Mouse (Mus musculus): ENCODE data around the gene Tanc2. TPM values are rescaled to one million over a fixed set of nuclear protein-coding genes. Genes with fewer than 3 reads are reported as not detected.

The Tanc2 gene
- polyA plus RNA-seq, 1 experiment from 2014 or later = 24.1 TPM

- Histone ChIP-seq H3K4me3 (ENCODE audit: control insufficient read depth in 1 of 2, insufficient read depth in 1 of 2, low read depth in 1 of 2, low read length in 2 of 2) (no peak overlapping the region), H3K9me3 (ENCODE audit: control insufficient read depth, low read length) (no peaks in the 10 kb centered on the region), H3K9ac (ENCODE audit: low read length) (no peak overlapping the region), H3K36me3 (ENCODE audit: control insufficient read depth, insufficient read depth, low read length) (no peaks in the 10 kb centered on the region), H3K27ac (replicated peaks in 1 of 2; ENCODE audit: control insufficient read depth in 1 of 2, insufficient read depth in 1 of 2, low read depth in 2 of 2, low read length in 2 of 2) (no peak overlapping the region), H3K4me1 (ENCODE audit: control insufficient read depth in 2 of 2, insufficient read depth in 2 of 2, low read length in 2 of 2) (no peaks in the 10 kb centered on the region), H3K27me3 (ENCODE audit: control insufficient read depth, insufficient read depth, low read length) (no peaks in the 10 kb centered on the region), H3K4me2 (ENCODE audit: low read length) (no peak overlapping the region)
- ATAC-seq (ENCODE audit: insufficient number of reproducible peaks, insufficient read depth, low FRiP score, low read depth) = no peak
- 93% methylated on average over 2 of the region's 2 CpGs for WGBS
Observed at GRCm38 (mm10) chr11:105648026-105648425, 58.2 kb downstream of the Tanc2 start.

DNA sequence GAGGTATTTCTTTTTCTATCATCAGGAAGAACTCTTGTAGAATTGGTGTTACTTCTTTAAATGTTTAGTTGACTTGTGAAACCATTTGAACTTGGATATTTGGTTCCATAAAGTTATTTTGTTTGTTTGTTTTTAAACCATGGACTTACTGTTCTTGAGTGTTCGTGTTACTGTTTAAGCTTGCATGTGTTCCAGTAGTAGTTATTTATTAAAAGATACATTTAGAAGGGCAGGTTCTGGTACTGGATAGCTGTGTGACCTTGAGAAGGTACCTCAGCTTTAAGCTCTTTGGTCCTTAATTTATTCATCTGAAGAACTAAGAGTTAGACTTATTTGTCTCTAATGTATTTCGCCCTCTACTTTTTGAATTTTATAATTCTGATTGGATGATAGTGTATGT lies 64.8 kb downstream of the Tanc2 start:
- Histone ChIP-seq H3K4me3 (ENCODE audit: control insufficient read depth in 1 of 2, insufficient read depth in 1 of 2, low read depth in 1 of 2, low read length in 2 of 2) (no peak overlapping the region), H3K4me1 (ENCODE audit: control insufficient read depth in 2 of 2, insufficient read depth in 2 of 2, low read length in 2 of 2) (peaks cover 0 to 3% of the 10 kb centered on the region in 2 experiments; a peak in 1 of 4 replicates), H3K36me3 (ENCODE audit: control insufficient read depth, insufficient read depth, low read length) (no peaks in the 10 kb centered on the region), H3K27ac (replicated peaks in 1 of 2; ENCODE audit: control insufficient read depth in 1 of 2, insufficient read depth in 1 of 2, low read depth in 2 of 2, low read length in 2 of 2) (no peak overlapping the region), H3K4me2 (ENCODE audit: low read length) (no peak overlapping the region), H3K27me3 (ENCODE audit: control insufficient read depth, insufficient read depth, low read length) (no peaks in the 10 kb centered on the region), H3K9ac (ENCODE audit: low read length) (no peak overlapping the region), H3K9me3 (ENCODE audit: control insufficient read depth, low read length) (no peaks in the 10 kb centered on the region)
- ATAC-seq (ENCODE audit: insufficient number of reproducible peaks, insufficient read depth, low FRiP score, low read depth) = no peak
- 86% methylated on average over 2 of the region's 2 CpGs for WGBS

DNA sequence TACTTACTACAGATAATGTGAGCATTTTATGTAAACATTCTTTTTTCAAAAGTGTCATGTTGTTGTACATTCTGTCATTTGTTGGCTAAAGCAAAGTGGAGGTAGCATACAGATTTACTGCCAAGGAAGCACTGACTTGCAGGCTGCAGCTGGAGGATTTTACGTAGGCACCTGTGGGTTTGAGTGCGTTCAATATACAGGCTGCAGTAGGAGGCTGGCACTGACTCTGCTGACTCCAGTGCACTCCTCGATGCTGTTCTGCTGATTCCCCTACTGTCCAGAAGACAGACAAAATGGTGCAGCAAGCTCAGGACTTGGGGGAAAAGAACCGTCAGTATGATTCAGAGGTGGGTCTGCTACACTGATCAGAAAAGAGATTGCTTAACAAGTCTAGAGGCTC lies 65.5 kb downstream of the Tanc2 start:
- H3K9me3 ChIP-seq (ENCODE audit: control insufficient read depth, low read length) = no peaks in the 10 kb centered on the region
- H3K4me2 ChIP-seq (ENCODE audit: low read length) = no peak overlapping the region
- no peak overlapping the region for H3K9ac ChIP-seq (ENCODE audit: low read length)
- H3K36me3 ChIP-seq (ENCODE audit: control insufficient read depth, insufficient read depth, low read length) = no peaks in the 10 kb centered on the region
- ATAC-seq (ENCODE audit: insufficient number of reproducible peaks, insufficient read depth, low FRiP score, low read depth) = no peak
- H3K27ac ChIP-seq (replicated peaks in 1 of 2; ENCODE audit: control insufficient read depth in 1 of 2, insufficient read depth in 1 of 2, low read depth in 2 of 2, low read length in 2 of 2) = no peak overlapping the region
- no peaks in the 10 kb centered on the region for H3K27me3 ChIP-seq (ENCODE audit: control insufficient read depth, insufficient read depth, low read length)
- WGBS = 73% methylated on average over 4 of the region's 4 CpGs
- peaks cover 2 to 3% of the 10 kb centered on the region in 2 experiments; a peak in 2 of 4 replicates for H3K4me1 ChIP-seq (ENCODE audit: control insufficient read depth in 2 of 2, insufficient read depth in 2 of 2, low read length in 2 of 2)
- H3K4me3 ChIP-seq (ENCODE audit: control insufficient read depth in 1 of 2, insufficient read depth in 1 of 2, low read depth in 1 of 2, low read length in 2 of 2) = no peak overlapping the region

- WGBS = 93% methylated on average over 1 of the region's 1 CpGs
- ATAC-seq (ENCODE audit: insufficient number of reproducible peaks, insufficient read depth, low FRiP score, low read depth) = no peak
Observed at GRCm38 (mm10) chr11:105667879-105668278, 78.1 kb downstream of the Tanc2 start.

GRCm38 (mm10) chr11:105678996-105679395 lies 89.2 kb downstream of the Tanc2 start:
- ATAC-seq (ENCODE audit: insufficient number of reproducible peaks, insufficient read depth, low FRiP score, low read depth) = no peak
- WGBS = 88% methylated on average over 1 of the region's 1 CpGs
- H3K4me1 ChIP-seq (ENCODE audit: control insufficient read depth in 2 of 2, insufficient read depth in 2 of 2, low read length in 2 of 2) = no peaks in the 10 kb centered on the region
- H3K9ac ChIP-seq (ENCODE audit: low read length) = no peak overlapping the region
- H3K27ac ChIP-seq (replicated peaks in 1 of 2; ENCODE audit: control insufficient read depth in 1 of 2, insufficient read depth in 1 of 2, low read depth in 2 of 2, low read length in 2 of 2) = no peak overlapping the region
- H3K36me3 ChIP-seq (ENCODE audit: control insufficient read depth, insufficient read depth, low read length) = no peaks in the 10 kb centered on the region
- no peak overlapping the region for H3K4me2 ChIP-seq (ENCODE audit: low read length)
- no peaks in the 10 kb centered on the region for H3K27me3 ChIP-seq (ENCODE audit: control insufficient read depth, insufficient read depth, low read length)
- H3K9me3 ChIP-seq (ENCODE audit: control insufficient read depth, low read length) = peaks cover 3% of the 10 kb centered on the region; the same call in 1 of the 2 replicates
- no peak overlapping the region for H3K4me3 ChIP-seq (ENCODE audit: control insufficient read depth in 1 of 2, insufficient read depth in 1 of 2, low read depth in 1 of 2, low read length in 2 of 2)

More at GRCm38 (mm10) chr11:105667879-105668278, 78.1 kb downstream of the Tanc2 start:
- no peaks in the 10 kb centered on the region for H3K9me3 ChIP-seq (ENCODE audit: control insufficient read depth, low read length)
- no peaks in the 10 kb centered on the region for H3K36me3 ChIP-seq (ENCODE audit: control insufficient read depth, insufficient read depth, low read length)
- H3K27me3 ChIP-seq (ENCODE audit: control insufficient read depth, insufficient read depth, low read length) = no peaks in the 10 kb centered on the region
- no peak overlapping the region for H3K9ac ChIP-seq (ENCODE audit: low read length)
- H3K4me1 ChIP-seq (ENCODE audit: control insufficient read depth in 2 of 2, insufficient read depth in 2 of 2, low read length in 2 of 2) = no peaks in the 10 kb centered on the region
- no peak overlapping the region for H3K27ac ChIP-seq (replicated peaks in 1 of 2; ENCODE audit: control insufficient read depth in 1 of 2, insufficient read depth in 1 of 2, low read depth in 2 of 2, low read length in 2 of 2)
- no peak overlapping the region for H3K4me2 ChIP-seq (ENCODE audit: low read length)
- H3K4me3 ChIP-seq (ENCODE audit: control insufficient read depth in 1 of 2, insufficient read depth in 1 of 2, low read depth in 1 of 2, low read length in 2 of 2) = no peak overlapping the region

- no peak overlapping the region for H3K4me3 ChIP-seq (ENCODE audit: control insufficient read depth in 1 of 2, insufficient read depth in 1 of 2, low read depth in 1 of 2, low read length in 2 of 2)
- no peak for ATAC-seq (ENCODE audit: insufficient number of reproducible peaks, insufficient read depth, low FRiP score, low read depth)
- no peaks in the 10 kb centered on the region for H3K9me3 ChIP-seq (ENCODE audit: control insufficient read depth, low read length)
- H3K4me1 ChIP-seq (ENCODE audit: control insufficient read depth in 2 of 2, insufficient read depth in 2 of 2, low read length in 2 of 2) = no peaks in the 10 kb centered on the region
- no peak overlapping the region for H3K9ac ChIP-seq (ENCODE audit: low read length)
- H3K27me3 ChIP-seq (ENCODE audit: control insufficient read depth, insufficient read depth, low read length) = no peaks in the 10 kb centered on the region
- H3K27ac ChIP-seq (replicated peaks in 1 of 2; ENCODE audit: control insufficient read depth in 1 of 2, insufficient read depth in 1 of 2, low read depth in 2 of 2, low read length in 2 of 2) = no peak overlapping the region
- no peak overlapping the region for H3K4me2 ChIP-seq (ENCODE audit: low read length)
- H3K36me3 ChIP-seq (ENCODE audit: control insufficient read depth, insufficient read depth, low read length) = no peaks in the 10 kb centered on the region
Observed at GRCm38 (mm10) chr11:105684747-105685146, 95.0 kb downstream of the Tanc2 start.

GRCm38 (mm10) chr11:105700528-105700927 lies 110.7 kb downstream of the Tanc2 start:
- H3K27ac ChIP-seq (replicated peaks in 1 of 2; ENCODE audit: control insufficient read depth in 1 of 2, insufficient read depth in 1 of 2, low read depth in 2 of 2, low read length in 2 of 2) = no peak overlapping the region
- ATAC-seq (ENCODE audit: insufficient number of reproducible peaks, insufficient read depth, low FRiP score, low read depth) = no peak
- no peak overlapping the region for H3K9ac ChIP-seq (ENCODE audit: low read length)
- WGBS = 78% methylated on average over 3 of the region's 3 CpGs
- H3K4me2 ChIP-seq (ENCODE audit: low read length) = no peak overlapping the region
- no peaks in the 10 kb centered on the region for H3K9me3 ChIP-seq (ENCODE audit: control insufficient read depth, low read length)
- no peaks in the 10 kb centered on the region for H3K36me3 ChIP-seq (ENCODE audit: control insufficient read depth, insufficient read depth, low read length)
- H3K4me3 ChIP-seq (ENCODE audit: control insufficient read depth in 1 of 2, insufficient read depth in 1 of 2, low read depth in 1 of 2, low read length in 2 of 2) = no peak overlapping the region
- no peaks in the 10 kb centered on the region for H3K4me1 ChIP-seq (ENCODE audit: control insufficient read depth in 2 of 2, insufficient read depth in 2 of 2, low read length in 2 of 2)
- no peaks in the 10 kb centered on the region for H3K27me3 ChIP-seq (ENCODE audit: control insufficient read depth, insufficient read depth, low read length)

DNA sequence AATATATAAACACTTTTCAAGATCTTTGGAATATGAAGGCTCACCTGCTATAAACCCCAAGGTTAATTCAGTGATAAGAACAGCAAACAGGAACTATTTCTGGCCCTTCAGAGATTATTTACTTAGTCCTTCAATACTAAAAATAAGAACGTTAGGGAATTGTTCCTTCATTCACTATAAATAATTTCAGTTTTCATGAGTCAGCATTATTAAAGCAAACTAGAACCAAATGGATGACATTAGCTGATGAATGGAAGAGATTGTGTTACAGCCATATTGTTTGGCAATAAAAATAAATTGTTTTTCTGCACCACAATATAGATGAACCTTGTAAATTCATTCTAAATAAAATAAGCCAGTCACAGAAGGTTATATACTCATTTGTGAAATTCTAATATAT lies 129.9 kb downstream of the Tanc2 start:
- H3K36me3 ChIP-seq (ENCODE audit: control insufficient read depth, insufficient read depth, low read length) = no peaks in the 10 kb centered on the region
- H3K27me3 ChIP-seq (ENCODE audit: control insufficient read depth, insufficient read depth, low read length) = no peaks in the 10 kb centered on the region
- 47% methylated on average over 1 of the region's 1 CpGs for WGBS
- H3K4me2 ChIP-seq (ENCODE audit: low read length) = no peak overlapping the region
- H3K9ac ChIP-seq (ENCODE audit: low read length) = no peak overlapping the region
- ATAC-seq (ENCODE audit: insufficient number of reproducible peaks, insufficient read depth, low FRiP score, low read depth) = no peak
- H3K9me3 ChIP-seq (ENCODE audit: control insufficient read depth, low read length) = no peaks in the 10 kb centered on the region
- no peak overlapping the region for H3K4me3 ChIP-seq (ENCODE audit: control insufficient read depth in 1 of 2, insufficient read depth in 1 of 2, low read depth in 1 of 2, low read length in 2 of 2)
- 0 out of 4 replicates have a peak, but pooled peaks cover 0 to 3% of the 10 kb centered on the region in 2 experiments for H3K4me1 ChIP-seq (ENCODE audit: control insufficient read depth in 2 of 2, insufficient read depth in 2 of 2, low read length in 2 of 2)
- no peak overlapping the region for H3K27ac ChIP-seq (replicated peaks in 1 of 2; ENCODE audit: control insufficient read depth in 1 of 2, insufficient read depth in 1 of 2, low read depth in 2 of 2, low read length in 2 of 2)

Measured in heart, embryonic 14.5 days (tissue).